Mouse (Mus musculus): ENCODE results near the gene Rhoa. TPM values are rescaled to one million over a fixed set of nuclear protein-coding genes. Genes with fewer than 3 reads are reported as not detected.
"Not testable (repeated sequence)": the region's sequence is repeated elsewhere in the genome, so short reads cannot be mapped to it uniquely, and the experiment has no call there.

Rhoa gene
- total RNA-seq, 2 experiments from 2014 or later, result 95.0 to 122 TPM

GRCm38 (mm10) chr9:108296453-108297355 lies 9.2 kb upstream of the Rhoa start, which contains the start of gene Amt:
TSS of gene Amt (plus strand) at chr9:108296853.
- Histone ChIP-seq H3K27ac (no peak within 1 kb of the TSS), H3K4me3 (peak within 1 kb of the TSS; percentile 41; the same call in 1 of the 2 replicates)
- no peak for TF ChIP-seq CTCF (IDR thresholded peaks at IDR 0.05)
- intact Hi-C loops (cut with DNase I), result no loop called here
- no peak for DNase-seq

GRCm38 (mm10) chr9:108301853-108302252 lies 4.1 kb upstream of the Rhoa start:
- intact Hi-C loops (cut with DNase I), result no loop called here
- no peak for DNase-seq
- H3K4me3 ChIP-seq, result no peak overlapping the region
- no peak overlapping the region for H3K27ac ChIP-seq
- no peak for TF ChIP-seq CTCF (IDR thresholded peaks at IDR 0.05)

GRCm38 (mm10) chr9:108304716-108305115 lies 1.2 kb upstream of the Rhoa start:
- Histone ChIP-seq H3K27ac (peak overlapping the region; percentile 100), H3K4me3 (peak overlapping the region; percentile 100)
- intact Hi-C loops (cut with DNase I), result no loop called here
- no peak for TF ChIP-seq CTCF (IDR thresholded peaks at IDR 0.05)
- no peak for DNase-seq

- H3K27ac ChIP-seq, result peak overlapping the region; percentile 100
- DNase-seq, result peak; percentile 28
- intact Hi-C loops (cut with DNase I), result no loop called here
- no peak for TF ChIP-seq CTCF (IDR thresholded peaks at IDR 0.05)
- H3K4me3 ChIP-seq, result peak overlapping the region; percentile 100
These were observed 759 bp upstream of the Rhoa start for GRCm38 (mm10) chr9:108305170-108305569.

- intact Hi-C loops (cut with DNase I), result loop anchor here (2.0 kb wide), 1 partner anchor 42 kb away; no protein-coding TSS in a partner anchor
- no peak for TF ChIP-seq CTCF (IDR thresholded peaks at IDR 0.05)
- peak; percentile 94 for DNase-seq
- Histone ChIP-seq H3K27ac (peak overlapping the region; percentile 100), H3K4me3 (peak overlapping the region; percentile 100)
These were observed 647 bp downstream of the Rhoa start for GRCm38 (mm10) chr9:108306571-108306980.

GRCm38 (mm10) chr9:108307021-108307807 lies 1.3 kb downstream of the Rhoa start:
- no peak for TF ChIP-seq CTCF (IDR thresholded peaks at IDR 0.05)
- peak overlapping the region; percentile 100 for H3K4me3 ChIP-seq
- no peak for DNase-seq
- intact Hi-C loops (cut with DNase I), result loop anchor here (2.0 kb wide), 1 partner anchor 42 kb away; no protein-coding TSS in a partner anchor
- peak overlapping the region; percentile 100 for H3K27ac ChIP-seq

- intact Hi-C loops (cut with DNase I), result no loop called here
- TF ChIP-seq CTCF (IDR thresholded peaks at IDR 0.05), result no peak
- peak overlapping the region; percentile 100 for H3K4me3 ChIP-seq
- no peak for DNase-seq
- H3K27ac ChIP-seq, result peak overlapping the region; percentile 100
These were observed 2.2 kb downstream of the Rhoa start for GRCm38 (mm10) chr9:108308141-108308540.

- intact Hi-C loops (cut with DNase I), result no loop called here
- H3K4me3 ChIP-seq, result no peak overlapping the region
- peak; percentile 35; the same call in 1 of the 2 replicates for TF ChIP-seq CTCF (IDR thresholded peaks at IDR 0.05)
- no peak overlapping the region for H3K27ac ChIP-seq
- no peak for DNase-seq
These were observed 11.6 kb downstream of the Rhoa start for GRCm38 (mm10) chr9:108317572-108317971.

GRCm38 (mm10) chr9:108318462-108318861 lies 12.5 kb downstream of the Rhoa start:
- Histone ChIP-seq H3K27ac (no peak overlapping the region), H3K4me3 (no peak overlapping the region)
- intact Hi-C loops (cut with DNase I), result no loop called here
- no peak for DNase-seq
- TF ChIP-seq CTCF (IDR thresholded peaks at IDR 0.05), result no peak

GRCm38 (mm10) chr9:108322054-108322453 lies 16.1 kb downstream of the Rhoa start:
- H3K27ac ChIP-seq; intact Hi-C loops (cut with DNase I); DNase-seq; H3K4me3 ChIP-seq: not testable (repeated sequence)
- TF ChIP-seq CTCF (IDR thresholded peaks at IDR 0.05), result peak; percentile 28; the same call in 1 of the 2 replicates

- Histone ChIP-seq H3K4me3 (no peak overlapping the region), H3K27ac (no peak overlapping the region)
- intact Hi-C loops (cut with DNase I), result no loop called here
- TF ChIP-seq CTCF (IDR thresholded peaks at IDR 0.05), result no peak
- no peak for DNase-seq
These were observed 18.9 kb downstream of the Rhoa start for GRCm38 (mm10) chr9:108324784-108325183.

GRCm38 (mm10) chr9:108325811-108326210 lies 19.9 kb downstream of the Rhoa start:
- no peak for TF ChIP-seq CTCF (IDR thresholded peaks at IDR 0.05)
- DNase-seq, result no peak
- intact Hi-C loops (cut with DNase I), result no loop called here
- Histone ChIP-seq H3K4me3 (no peak overlapping the region), H3K27ac (no peak overlapping the region)
